Mouse (Mus musculus) E14TG2a.4 (cell line): Measurements from ENCODE around the gene Nme6.

Experiments used
- CTCF ChIP-seq: conservative IDR thresholded peaks from 2 replicates; pipeline ENCODE4 v1.5.1; 2014; ENCODE audit warnings: low read length
- NANOG ChIP-seq: IDR thresholded peaks from 2 replicates; pipeline ENCODE4 v1.6.1; 2014; ENCODE audit warnings: borderline replicate concordance, low read length, mixed read lengths
- POU5F1 ChIP-seq: IDR thresholded peaks from 2 replicates; pipeline ENCODE4 v1.6.1; 2014; ENCODE audit warnings: low read length, borderline replicate concordance

DNA sequence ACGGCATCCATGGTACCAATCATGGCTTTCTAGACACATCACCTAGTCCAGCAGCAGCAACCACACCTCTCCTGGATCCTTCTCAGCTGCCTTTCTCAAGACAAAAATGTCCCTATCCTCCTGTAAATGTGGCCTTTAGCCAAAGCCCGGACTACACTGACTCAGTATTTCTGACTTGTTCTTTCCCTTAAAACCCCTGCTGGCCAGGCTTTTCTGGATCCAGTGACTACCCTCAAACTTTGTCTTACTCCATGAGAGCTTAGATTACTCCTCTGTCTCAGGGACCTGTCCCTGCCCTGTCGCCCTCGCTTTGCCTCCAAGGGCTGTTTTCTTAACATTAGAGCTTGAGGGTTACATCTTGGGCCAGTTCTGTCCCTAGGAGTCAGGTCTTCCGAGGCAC, 17.6 kb downstream of the Nme6 start:
- TF ChIP-seq CTCF: no peak
- no peak for TF ChIP-seq POU5F1
- TF ChIP-seq NANOG: no peak
